Mouse (Mus musculus): ENCODE results near the gene Srrm3.

Gene Srrm3

GRCm38 (mm10) chr5:135806555-135807262 is at the start of gene Srrm3:
TSS of gene Srrm3 (plus strand) at chr5:135806890.
- peak; percentile 75 to 79 for DNase-seq (ENCODE audit: low spot score in 2 of 2)

GRCm38 (mm10) chr5:135761881-135762280 is 44.8 kb upstream of the Srrm3 start:
- DNase-seq (ENCODE audit: low spot score in 2 of 2): no peak

- peak; percentile 52 to 71 for DNase-seq (ENCODE audit: low spot score in 2 of 2)
These were observed 43.2 kb upstream of the Srrm3 start for GRCm38 (mm10) chr5:135763526-135763925.

- no peak for DNase-seq (ENCODE audit: low spot score in 2 of 2)
These were observed 41.7 kb upstream of the Srrm3 start for GRCm38 (mm10) chr5:135764971-135765370.

GRCm38 (mm10) chr5:135772519-135772918 is 34.2 kb upstream of the Srrm3 start:
- DNase-seq (ENCODE audit: low spot score in 2 of 2): no peak

- DNase-seq (ENCODE audit: low spot score in 2 of 2): no peak
These were observed 30.1 kb upstream of the Srrm3 start for GRCm38 (mm10) chr5:135776546-135776945.

GRCm38 (mm10) chr5:135777796-135778470 is 28.8 kb upstream of the Srrm3 start, which contains the start of gene Styxl1:
TSS of gene Styxl1 (minus strand) at chr5:135778385.
- DNase-seq (ENCODE audit: low spot score in 2 of 2): no peak

GRCm38 (mm10) chr5:135778471-135779445 is 27.9 kb upstream of the Srrm3 start, which contains the start of gene Mdh2:
TSS of gene Mdh2 (plus strand) at chr5:135778480.
- peak; percentile 99 for DNase-seq (ENCODE audit: low spot score in 2 of 2)

GRCm38 (mm10) chr5:135780331-135780730 is 26.4 kb upstream of the Srrm3 start:
- no peak for DNase-seq (ENCODE audit: low spot score in 2 of 2)

GRCm38 (mm10) chr5:135782901-135783300 is 23.8 kb upstream of the Srrm3 start:
- DNase-seq (ENCODE audit: low spot score in 2 of 2): no peak

- DNase-seq (ENCODE audit: low spot score in 2 of 2): peak; percentile 72 to 88
These were observed 12.5 kb upstream of the Srrm3 start for GRCm38 (mm10) chr5:135793996-135794858.

GRCm38 (mm10) chr5:135794859-135795181 is 11.9 kb upstream of the Srrm3 start:
- no peak for DNase-seq (ENCODE audit: low spot score in 2 of 2)

GRCm38 (mm10) chr5:135799746-135800145 is 6.9 kb upstream of the Srrm3 start:
- DNase-seq (ENCODE audit: low spot score in 2 of 2): no peak

GRCm38 (mm10) chr5:135800927-135801326 is 5.8 kb upstream of the Srrm3 start:
- DNase-seq (ENCODE audit: low spot score in 2 of 2): no peak

- no peak for DNase-seq (ENCODE audit: low spot score in 2 of 2)
These were observed 4.0 kb upstream of the Srrm3 start for GRCm38 (mm10) chr5:135802641-135803040.

GRCm38 (mm10) chr5:135803135-135803534 is 3.6 kb upstream of the Srrm3 start:
- DNase-seq (ENCODE audit: low spot score in 2 of 2): no peak

GRCm38 (mm10) chr5:135803676-135804075 is 3.0 kb upstream of the Srrm3 start:
- DNase-seq (ENCODE audit: low spot score in 2 of 2): no peak

GRCm38 (mm10) chr5:135804735-135805134 is 2.0 kb upstream of the Srrm3 start:
- no peak for DNase-seq (ENCODE audit: low spot score in 2 of 2)

- no peak for DNase-seq (ENCODE audit: low spot score in 2 of 2)
These were observed 560 bp downstream of the Srrm3 start for GRCm38 (mm10) chr5:135807263-135807637.

GRCm38 (mm10) chr5:135812991-135813390 is 6.3 kb downstream of the Srrm3 start:
- no peak for DNase-seq (ENCODE audit: low spot score in 2 of 2)

GRCm38 (mm10) chr5:135818491-135818890 is 11.8 kb downstream of the Srrm3 start:
- no peak for DNase-seq (ENCODE audit: low spot score in 2 of 2)
